Comparison of ENCODE assay signal across 8 mouse cellular contexts in genomic region chr7:25219756-25220456, GRCm38 (mm10). TPM values are rescaled to one million over a fixed set of nuclear protein-coding genes. Genes with fewer than 3 reads are reported as not detected.
DNase-seq lines count a peak whose midpoint lies in the region; ATAC-seq and TF ChIP-seq lines count a peak whose summit lies in the region.

No protein-coding gene starts in this region.

- peaks cover 15% of the 10 kb centered on the region; the same call in 1 of the 2 replicates for H3K36me3 ChIP-seq in heart, embryonic 15.5 days
- peaks cover 53% of the 10 kb centered on the region for H3K36me3 ChIP-seq in liver, embryonic 14.5 days (replicated peaks; ENCODE audit: control insufficient read depth, insufficient read depth, low read depth)
- peaks cover 3% of the 10 kb centered on the region for H3K36me3 ChIP-seq in neural tube, embryonic 11.5 days (ENCODE audit: control insufficient read depth, insufficient read depth, low read length)
- H3K36me3 ChIP-seq in stomach, postnatal 0 days (ENCODE audit: control insufficient read depth, insufficient read depth, low read length), result peaks cover 3% of the 10 kb centered on the region; the same call in 1 of the 2 replicates

- peak; percentile 97 for DNase-seq in c-Kit-negative CD71-positive TER-119-positive erythroid progenitor cells, embryonic 14.5 days (ENCODE audit: low read depth, low spot score)
- peak; percentile 91 for DNase-seq in fibroblast of lung, adult 2 months (ENCODE audit: low read depth)
- peak; percentile 96 to 98 for DNase-seq in kidney, postnatal 25 days
- peak; percentile 95 to 97 (median 95) for DNase-seq in liver, embryonic 14.5 days (ENCODE audit: low read depth in 3 of 3, low spot score in 3 of 3)
- peak; percentile 92 for DNase-seq in neural tube, embryonic 11.5 days (ENCODE audit: low spot score)
- DNase-seq in stomach, postnatal 0 days (ENCODE audit: low spot score), result peak; percentile 97

- peak overlapping the region; percentile 82 for H3K9ac ChIP-seq in heart, embryonic 15.5 days
- H3K9ac ChIP-seq in liver, embryonic 14.5 days (replicated peaks), result peak overlapping the region; percentile 99
- H3K9ac ChIP-seq in neural tube, embryonic 11.5 days (ENCODE audit: low read length), result peak overlapping the region; percentile 78
- peak overlapping the region; percentile 82 for H3K9ac ChIP-seq in stomach, postnatal 0 days (ENCODE audit: low read length)

- 0 out of 2 replicates have a peak, but pooled peaks have one; percentile 9 for TF ChIP-seq CTCF in liver, embryonic 14.5 days (IDR thresholded peaks at IDR 0.05; ENCODE audit: low read depth)
- no peak for TF ChIP-seq CTCF in stomach, postnatal 0 days (IDR thresholded peaks at IDR 0.05; ENCODE audit: low read depth)

- H3K4me1 ChIP-seq in heart, embryonic 15.5 days (replicated peaks), result peaks cover 33% of the 10 kb centered on the region
- H3K4me1 ChIP-seq in liver, embryonic 14.5 days (replicated peaks; ENCODE audit: control insufficient read depth in 2 of 2, insufficient read depth in 2 of 2, low read length in 1 of 2), result peaks cover 35% of the 10 kb centered on the region in 2 experiments
- peaks cover 20% of the 10 kb centered on the region for H3K4me1 ChIP-seq in neural tube, embryonic 11.5 days (ENCODE audit: control insufficient read depth, insufficient read depth, low read length)
- H3K4me1 ChIP-seq in stomach, postnatal 0 days (replicated peaks; ENCODE audit: control insufficient read depth, insufficient read depth), result peaks cover 11% of the 10 kb centered on the region

- peak overlapping the region; percentile 95 for H3K27ac ChIP-seq in heart, embryonic 15.5 days
- H3K27ac ChIP-seq in liver, embryonic 14.5 days, result peak overlapping the region; percentile 99
- H3K27ac ChIP-seq in neural tube, embryonic 11.5 days (ENCODE audit: low read depth, low read length), result peak overlapping the region; percentile 78
- peak overlapping the region; percentile 88 for H3K27ac ChIP-seq in stomach, postnatal 0 days (replicated peaks)

- no peak for TF ChIP-seq EP300 in liver, embryonic 14.5 days (IDR thresholded peaks at IDR 0.05; ENCODE audit: low read depth)
- no peak for TF ChIP-seq EP300 in stomach, postnatal 0 days (optimal IDR thresholded peaks at IDR 0.05)

- no peaks in the 10 kb centered on the region for H3K9me3 ChIP-seq in heart, embryonic 15.5 days (replicated peaks)
- no peaks in the 10 kb centered on the region for H3K9me3 ChIP-seq in liver, embryonic 14.5 days (ENCODE audit: control insufficient read depth, low read length)
- H3K9me3 ChIP-seq in neural tube, embryonic 11.5 days (ENCODE audit: control insufficient read depth, low read length), result no peaks in the 10 kb centered on the region
- H3K9me3 ChIP-seq in stomach, postnatal 0 days (ENCODE audit: control insufficient read depth, low read length), result no peaks in the 10 kb centered on the region

- peak overlapping the region; percentile 91 for H3K4me3 ChIP-seq in heart, embryonic 15.5 days
- peak overlapping the region; percentile 87 to 99 for H3K4me3 ChIP-seq in liver, embryonic 14.5 days (ENCODE audit: insufficient read depth in 1 of 2, low read depth in 2 of 2, low read length in 2 of 2)
- H3K4me3 ChIP-seq in neural tube, embryonic 11.5 days (ENCODE audit: low read depth, low read length), result peak overlapping the region; percentile 61
- peak overlapping the region; percentile 72 for H3K4me3 ChIP-seq in stomach, postnatal 0 days (ENCODE audit: low read depth, low read length)

- WGBS in heart, embryonic 15.5 days, result 1% methylated on average over 31 of the region's 31 CpGs
- 2% methylated on average over 31 of the region's 31 CpGs for WGBS in liver, embryonic 14.5 days (ENCODE audit: insufficient replicate concordance)
- WGBS in neural tube, embryonic 11.5 days, result 5% methylated on average over 31 of the region's 31 CpGs
- 2% methylated on average over 31 of the region's 31 CpGs for WGBS in stomach, postnatal 0 days

- peak overlapping the region; percentile 95 for H3K4me2 ChIP-seq in heart, embryonic 15.5 days
- peak overlapping the region; percentile 98 for H3K4me2 ChIP-seq in liver, embryonic 14.5 days (ENCODE audit: low read depth)
- H3K4me2 ChIP-seq in neural tube, embryonic 11.5 days (ENCODE audit: low read depth), result peak overlapping the region; percentile 98
- H3K4me2 ChIP-seq in stomach, postnatal 0 days (replicated peaks; ENCODE audit: low read depth), result peak overlapping the region; percentile 85

- peak; percentile 76 for ATAC-seq in CD4-positive, CD25-positive, alpha-beta regulatory T cell, adult 4 months
- ATAC-seq in heart, embryonic 15.5 days (replicated peaks; ENCODE audit: insufficient number of reproducible peaks, insufficient read depth, low FRiP score, low read depth), result peak; percentile 78
- peak; percentile 69 for ATAC-seq in liver, embryonic 14.5 days (ENCODE audit: insufficient read depth)
- peak; percentile 63 for ATAC-seq in neural tube, embryonic 11.5 days (ENCODE audit: insufficient read depth, low FRiP score, low TSS enrichment)
- ATAC-seq in stomach, postnatal 0 days (ENCODE audit: low FRiP score, low TSS enrichment), result peak; percentile 79

- no peaks in the 10 kb centered on the region for H3K27me3 ChIP-seq in heart, embryonic 15.5 days
- no peaks in the 10 kb centered on the region for H3K27me3 ChIP-seq in liver, embryonic 14.5 days (ENCODE audit: control insufficient read depth, insufficient read depth, low read length)
- H3K27me3 ChIP-seq in neural tube, embryonic 11.5 days (ENCODE audit: control insufficient read depth, insufficient read depth, low read length), result no peaks in the 10 kb centered on the region
- no peaks in the 10 kb centered on the region for H3K27me3 ChIP-seq in stomach, postnatal 0 days (ENCODE audit: control insufficient read depth, insufficient read depth, low read length)

RNA-seq across cellular contexts. Expression of gene Dedd2, which starts 0.5 kb away (rescaled TPM):
- polyA plus RNA-seq in CD4-positive, CD25-positive, alpha-beta regulatory T cell, adult 4 months (2017; shearing (Covaris generic)), result 10 to 100 TPM; 23.6 to 29.8 TPM
- 6.6 and 9.5 TPM in 2 replicates for polyA plus RNA-seq in heart, embryonic 15.5 days (2015; fragmentation: Nextera tagmentation; extraction: Ambion mirVana)
- 26.9 and 27.9 TPM in 2 replicates for polyA plus RNA-seq in liver, embryonic 14.5 days (2012; rRNA removed)
- polyA plus RNA-seq in liver, embryonic 14.5 days (2014; fragmentation: Nextera tagmentation; extraction: Ambion mirVana), result 20.8 and 22.7 TPM in 2 replicates
- 11.0 and 11.6 TPM in 2 replicates for polyA plus RNA-seq in neural tube, embryonic 11.5 days (2014; fragmentation: Nextera tagmentation; extraction: Ambion mirVana)
- 20.0 and 20.2 TPM in 2 replicates for polyA plus RNA-seq in stomach, postnatal 0 days (2015; fragmentation: Nextera tagmentation; extraction: Ambion mirVana)

RNA-seq across cellular contexts. Expression of gene Zfp526, which starts 1.3 kb away (rescaled TPM):
- polyA plus RNA-seq in CD4-positive, CD25-positive, alpha-beta regulatory T cell, adult 4 months (2017; shearing (Covaris generic)), result 1 to 10 TPM; 2.8 to 3.0 TPM
- 1.7 and 2.9 TPM in 2 replicates for polyA plus RNA-seq in heart, embryonic 15.5 days (2015; fragmentation: Nextera tagmentation; extraction: Ambion mirVana)
- polyA plus RNA-seq in liver, embryonic 14.5 days (2012; rRNA removed), result 4.6 and 4.9 TPM in 2 replicates
- 2.1 TPM in 2 replicates for polyA plus RNA-seq in liver, embryonic 14.5 days (2014; fragmentation: Nextera tagmentation; extraction: Ambion mirVana)
- polyA plus RNA-seq in neural tube, embryonic 11.5 days (2014; fragmentation: Nextera tagmentation; extraction: Ambion mirVana), result 3.7 and 3.8 TPM in 2 replicates
- polyA plus RNA-seq in stomach, postnatal 0 days (2015; fragmentation: Nextera tagmentation; extraction: Ambion mirVana), result 1.1 and 1.2 TPM in 2 replicates

RNA-seq across cellular contexts. Expression of gene Gsk3a, which starts 17.7 kb away (rescaled TPM):
- polyA plus RNA-seq in CD4-positive, CD25-positive, alpha-beta regulatory T cell, adult 4 months (2017; shearing (Covaris generic)), result 10 to 100 TPM in 1 of 2 experiments, 1 to 10 TPM in 1; 8.9 to 11.3 TPM
- 6.6 and 9.8 TPM in 2 replicates for polyA plus RNA-seq in heart, embryonic 15.5 days (2015; fragmentation: Nextera tagmentation; extraction: Ambion mirVana)
- polyA plus RNA-seq in liver, embryonic 14.5 days (2012; rRNA removed), result 48.6 and 55.6 TPM in 2 replicates
- 8.4 and 8.9 TPM in 2 replicates for polyA plus RNA-seq in liver, embryonic 14.5 days (2014; fragmentation: Nextera tagmentation; extraction: Ambion mirVana)
- 15.9 and 19.7 TPM in 2 replicates for polyA plus RNA-seq in neural tube, embryonic 11.5 days (2014; fragmentation: Nextera tagmentation; extraction: Ambion mirVana)
- 5.1 and 5.3 TPM in 2 replicates for polyA plus RNA-seq in stomach, postnatal 0 days (2015; fragmentation: Nextera tagmentation; extraction: Ambion mirVana)

RNA-seq across cellular contexts. Expression of gene Erf, which starts 30.7 kb away (rescaled TPM):
- under 1 TPM; 0.22 to 0.42 TPM for polyA plus RNA-seq in CD4-positive, CD25-positive, alpha-beta regulatory T cell, adult 4 months (2017; shearing (Covaris generic))
- polyA plus RNA-seq in heart, embryonic 15.5 days (2015; fragmentation: Nextera tagmentation; extraction: Ambion mirVana), result 12.1 and 13.2 TPM in 2 replicates
- 8.5 and 9.8 TPM in 2 replicates for polyA plus RNA-seq in liver, embryonic 14.5 days (2012; rRNA removed)
- 5.1 and 5.3 TPM in 2 replicates for polyA plus RNA-seq in liver, embryonic 14.5 days (2014; fragmentation: Nextera tagmentation; extraction: Ambion mirVana)
- polyA plus RNA-seq in neural tube, embryonic 11.5 days (2014; fragmentation: Nextera tagmentation; extraction: Ambion mirVana), result 16.2 and 16.7 TPM in 2 replicates
- 8.1 and 8.8 TPM in 2 replicates for polyA plus RNA-seq in stomach, postnatal 0 days (2015; fragmentation: Nextera tagmentation; extraction: Ambion mirVana)

RNA-seq across cellular contexts. Expression of gene Pou2f2, which starts 40.4 kb away (rescaled TPM):
- polyA plus RNA-seq in CD4-positive, CD25-positive, alpha-beta regulatory T cell, adult 4 months (2017; shearing (Covaris generic)), result 10 to 100 TPM; 25.9 to 29.4 TPM
- 0.49 and 1.9 TPM in 2 replicates for polyA plus RNA-seq in heart, embryonic 15.5 days (2015; fragmentation: Nextera tagmentation; extraction: Ambion mirVana)
- polyA plus RNA-seq in liver, embryonic 14.5 days (2012; rRNA removed), result 0.73 and 0.74 TPM in 2 replicates
- 0.94 and 1.5 TPM in 2 replicates for polyA plus RNA-seq in liver, embryonic 14.5 days (2014; fragmentation: Nextera tagmentation; extraction: Ambion mirVana)
- polyA plus RNA-seq in neural tube, embryonic 11.5 days (2014; fragmentation: Nextera tagmentation; extraction: Ambion mirVana), result 33.7 and 40.9 TPM in 2 replicates
- 0.52 and 0.67 TPM in 2 replicates for polyA plus RNA-seq in stomach, postnatal 0 days (2015; fragmentation: Nextera tagmentation; extraction: Ambion mirVana)

Comparison
In these comparisons a context has a peak if more than half of its experiments do, and no peak if none do; other contexts are left out.
1. Peak in every context shown above with its lines: DNase-seq, ATAC-seq, H3K4me3 ChIP-seq and H3K27ac ChIP-seq.